ENCODE assay signal across 8 mouse cellular contexts in the genomic region with DNA sequence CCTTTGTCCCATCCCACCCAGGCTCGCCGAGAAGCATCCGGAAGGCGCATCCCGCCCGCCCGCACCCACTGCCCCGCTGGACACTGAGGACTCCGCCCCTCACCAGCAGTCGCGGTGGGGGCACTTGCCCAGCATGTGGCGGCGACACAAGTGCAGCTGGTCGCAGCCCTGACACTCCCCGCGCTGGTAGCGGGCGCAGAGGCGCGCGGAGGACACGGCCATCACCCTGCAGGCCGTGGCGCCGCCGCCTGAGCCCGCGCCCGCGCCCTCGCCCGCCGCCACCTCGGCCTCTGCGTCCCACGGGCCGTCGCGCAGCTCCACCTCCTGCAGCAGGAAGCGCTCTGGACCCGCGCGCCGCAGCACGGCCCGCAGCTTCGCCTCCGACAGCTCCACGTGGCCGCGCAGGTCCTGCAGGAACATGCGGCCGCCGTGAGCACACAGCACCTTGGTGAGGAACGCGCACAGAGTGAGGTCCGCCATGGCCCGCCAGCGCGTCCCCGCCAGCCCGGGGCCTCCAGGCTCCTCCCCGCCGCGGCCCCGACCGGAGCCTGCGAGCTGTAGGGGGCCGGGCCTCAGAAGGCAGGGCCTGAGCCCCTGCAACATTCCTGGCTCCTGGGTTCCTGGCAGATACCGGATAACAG. TPM values are rescaled to one million over a fixed set of nuclear protein-coding genes. Genes with fewer than 3 reads are reported as not detected.
A peak's percentile ranks its signal among the peaks of the same experiment; 100 is the strongest.
DNase-seq lines count a peak whose midpoint lies in the region; ATAC-seq and TF ChIP-seq lines count a peak whose summit lies in the region.

Gene Zc3hav1l (minus strand): TSS at position 499 of the 641 bp plus-strand sequence.

- H3K27me3 ChIP-seq in embryonic facial prominence, embryonic 11.5 days (ENCODE audit: control insufficient read depth, insufficient read depth, low read length): no peaks in the 10 kb centered on the region
- H3K27me3 ChIP-seq in limb, embryonic 15.5 days: no peaks in the 10 kb centered on the region
- no peaks in the 10 kb centered on the region for H3K27me3 ChIP-seq in midbrain, postnatal 0 days (ENCODE audit: insufficient read depth, low read length)
- H3K27me3 ChIP-seq in splenic B cell, adult 2 months (ENCODE audit: control insufficient read depth, insufficient read depth, low read length, poor library complexity, severe bottlenecking): no peaks in the 10 kb centered on the region

- peak within 1 kb of the TSS; percentile 98 for H3K27ac ChIP-seq in embryonic facial prominence, embryonic 11.5 days (replicated peaks; ENCODE audit: low read depth, low read length)
- peak within 1 kb of the TSS; percentile 97 for H3K27ac ChIP-seq in limb, embryonic 15.5 days
- peak within 1 kb of the TSS; percentile 81 for H3K27ac ChIP-seq in midbrain, postnatal 0 days (ENCODE audit: low read depth, low read length)

- no peak; the same call in 1 of the 2 replicates for TF ChIP-seq CTCF in midbrain, postnatal 0 days (IDR thresholded peaks at IDR 0.05)

- no peaks in the 10 kb centered on the region; the same call in 1 of the 2 replicates for H3K36me3 ChIP-seq in embryonic facial prominence, embryonic 11.5 days (replicated peaks; ENCODE audit: control insufficient read depth, insufficient read depth, low read depth, low read length)
- H3K36me3 ChIP-seq in limb, embryonic 15.5 days: peaks cover 30% of the 10 kb centered on the region
- peaks cover 9% of the 10 kb centered on the region; the same call in 1 of the 2 replicates for H3K36me3 ChIP-seq in midbrain, postnatal 0 days (ENCODE audit: insufficient read depth, low read length)
- H3K36me3 ChIP-seq in splenic B cell, adult 2 months (ENCODE audit: control insufficient read depth, insufficient read depth, low read length, poor library complexity, severe bottlenecking): no peaks in the 10 kb centered on the region

- H3K9me3 ChIP-seq in embryonic facial prominence, embryonic 11.5 days (replicated peaks; ENCODE audit: control insufficient read depth, low read length): no peaks in the 10 kb centered on the region
- no peaks in the 10 kb centered on the region for H3K9me3 ChIP-seq in limb, embryonic 15.5 days
- no peaks in the 10 kb centered on the region for H3K9me3 ChIP-seq in midbrain, postnatal 0 days (ENCODE audit: low read length)

- ATAC-seq in embryonic facial prominence, embryonic 11.5 days (replicated peaks; ENCODE audit: insufficient number of reproducible peaks, low FRiP score, low TSS enrichment, low read depth): peak; percentile 98
- ATAC-seq in limb, embryonic 15.5 days (ENCODE audit: insufficient number of reproducible peaks, low FRiP score, low TSS enrichment, low read depth): peak; percentile 95
- peak; percentile 92 for ATAC-seq in midbrain, postnatal 0 days (ENCODE audit: low FRiP score)

- H3K4me1 ChIP-seq in embryonic facial prominence, embryonic 11.5 days (ENCODE audit: control insufficient read depth, insufficient read depth, low read length): no peaks in the 10 kb centered on the region
- H3K4me1 ChIP-seq in limb, embryonic 15.5 days: peaks cover 5% of the 10 kb centered on the region; the same call in 1 of the 2 replicates
- no peaks in the 10 kb centered on the region for H3K4me1 ChIP-seq in midbrain, postnatal 0 days (ENCODE audit: insufficient read depth, low read length)

- peak within 1 kb of the TSS; percentile 73 for H3K4me2 ChIP-seq in embryonic facial prominence, embryonic 11.5 days (ENCODE audit: low read depth, low read length)
- H3K4me2 ChIP-seq in limb, embryonic 15.5 days: peak within 1 kb of the TSS; percentile 62
- H3K4me2 ChIP-seq in midbrain, postnatal 0 days (ENCODE audit: low read depth, low read length, poor library complexity, severe bottlenecking): peak within 1 kb of the TSS; percentile 82

- peak within 1 kb of the TSS; percentile 99 for H3K9ac ChIP-seq in embryonic facial prominence, embryonic 11.5 days (replicated peaks; ENCODE audit: low read length)
- H3K9ac ChIP-seq in limb, embryonic 15.5 days: peak within 1 kb of the TSS; percentile 94
- peak within 1 kb of the TSS; percentile 80 for H3K9ac ChIP-seq in midbrain, postnatal 0 days (replicated peaks; ENCODE audit: low read length, poor library complexity, severe bottlenecking)

- peak within 1 kb of the TSS; percentile 87 for H3K4me3 ChIP-seq in embryonic facial prominence, embryonic 11.5 days (ENCODE audit: low read depth, low read length)
- peak within 1 kb of the TSS; percentile 78 for H3K4me3 ChIP-seq in limb, embryonic 15.5 days
- H3K4me3 ChIP-seq in midbrain, postnatal 0 days (ENCODE audit: low read depth, low read length): peak within 1 kb of the TSS; percentile 66

- DNase-seq in 3134 (ENCODE audit: extremely low read depth, insufficient read length, low spot score): peak; percentile 86
- DNase-seq in adrenal gland, postnatal 10 days: peak; percentile 86
- peak; percentile 92 for DNase-seq in embryonic facial prominence, embryonic 11.5 days (ENCODE audit: low spot score)
- peak; percentile 26 for DNase-seq in heart, adult 8-10 months (ENCODE audit: low spot score)
- DNase-seq in kidney, adult 8-10 months: peak; percentile 27 to 56
- DNase-seq in midbrain, postnatal 0 days (ENCODE audit: low spot score): peak; percentile 73
- peak; percentile 44 for DNase-seq in splenic B cell, adult 2 months (ENCODE audit: low read depth, low spot score)

- WGBS in embryonic facial prominence, embryonic 11.5 days: under 1% methylated on average over 65 of the region's 70 CpGs
- WGBS in limb, embryonic 15.5 days: under 1% methylated on average over 70 of the region's 70 CpGs
- 2% methylated on average over 46 of the region's 70 CpGs for WGBS in midbrain, postnatal 0 days

RNA-seq across cellular contexts. Expression of gene Zc3hav1l, which starts in this region (rescaled TPM):
- total RNA-seq in adrenal gland, postnatal 10 days (2021): 1 to 10 TPM; 4.3 to 6.0 TPM
- 16.3 and 19.4 TPM in 2 replicates for polyA plus RNA-seq in embryonic facial prominence, embryonic 11.5 days (2014; fragmentation: Nextera tagmentation; extraction: Ambion mirVana)
- 1 to 10 TPM; 1.0 to 1.6 (median 1.3) TPM for total RNA-seq in heart, adult 8-10 months (2022)
- polyA plus RNA-seq in limb, embryonic 15.5 days (2015; fragmentation: Nextera tagmentation; extraction: Ambion mirVana): 8.7 and 11.0 TPM in 2 replicates
- total RNA-seq in midbrain, postnatal 0 days (2014; rRNA removed): 8.1 and 11.0 TPM in 2 replicates
- 3.6 and 3.7 TPM in 2 replicates for polyA plus RNA-seq in midbrain, postnatal 0 days (2015; fragmentation: Nextera tagmentation; extraction: Ambion mirVana)

Comparison
In these comparisons a context has a peak if more than half of its experiments do, and no peak if none do; other contexts are left out.
1. Peak in every context shown above with its lines: DNase-seq, ATAC-seq, H3K4me3 ChIP-seq and H3K27ac ChIP-seq.
2. DNase-seq: peak in every context shown above with its lines; median percentile 92 in embryonic facial prominence, embryonic 11.5 days; 86 in 3134; 86 in adrenal gland, postnatal 10 days; 73 in midbrain, postnatal 0 days; 44 in splenic B cell, adult 2 months; 42 in kidney, adult 8-10 months; 26 in heart, adult 8-10 months.